Mouse (Mus musculus) cerebellum, adult 2 months (tissue): ENCODE measurements around the gene Srrm4.

ENCODE experiments used
- CTCF ChIP-seq: fragments of 200-500 bp; IDR thresholded peaks from 2 replicates; pipeline ENCODE4 v1.5.1; 2011; ENCODE audit warnings: low read depth, mild to moderate bottlenecking, control low read depth, low read length, moderate library complexity, borderline replicate concordance; ENCODE audit not compliant: insufficient read depth
- POLR2A ChIP-seq: fragments of 200-500 bp; IDR thresholded peaks from 2 replicates; pipeline ENCODE4 v1.6.1; 2011; ENCODE audit warnings: low read length, control low read depth, borderline replicate concordance; ENCODE audit not compliant: insufficient read depth

GRCm38 (mm10) chr5:116485069-116485468 is 106.5 kb downstream of the Srrm4 start:
- no peak for TF ChIP-seq POLR2A
- TF ChIP-seq CTCF = no peak
